Mouse (Mus musculus) small intestine, adult 2 months (tissue): ENCODE data around the gene Ssbp2.

Experiments used
- CTCF ChIP-seq: fragments of 200-500 bp; IDR thresholded peaks from 2 replicates; pipeline ENCODE4 v1.5.1; 2012; ENCODE audit warnings: low read depth, mild to moderate bottlenecking, control low read depth, inconsistent platforms, low read length, moderate library complexity, mixed read lengths; ENCODE audit not compliant: insufficient replicate concordance, insufficient read length; ENCODE audit errors: extremely low read depth
- POLR2A ChIP-seq: fragments of 200-500 bp; IDR thresholded peaks from 2 replicates; pipeline ENCODE4 v1.6.1; 2012; ENCODE audit warnings: low read depth, mild to moderate bottlenecking, control low read depth, inconsistent platforms, low read length, moderate library complexity

DNA sequence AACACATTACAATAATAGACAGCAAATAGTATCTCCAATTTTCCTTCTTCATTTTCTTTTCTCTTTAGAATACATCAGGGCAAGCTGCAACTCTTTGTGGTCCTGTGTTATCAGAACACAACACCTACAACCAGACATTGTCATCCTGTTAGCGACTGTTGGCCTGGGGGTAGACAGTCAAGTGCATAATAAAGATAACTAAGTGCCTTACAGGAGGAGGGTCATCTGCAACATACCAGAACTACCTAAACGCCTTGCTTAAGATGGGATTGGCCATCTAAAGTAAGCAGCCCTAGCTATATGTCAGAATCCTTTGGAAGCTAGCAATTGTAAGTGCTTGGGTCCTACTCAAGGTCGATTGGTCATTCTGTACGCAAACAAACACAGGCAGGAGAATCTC lies 2.1 kb upstream of the Ssbp2 start:
- no peak for TF ChIP-seq POLR2A
- TF ChIP-seq CTCF: no peak
